Mouse (Mus musculus) forebrain, embryonic 15.5 days (tissue): Measurements from ENCODE around the gene Ifit2. TPM values are rescaled to one million over a fixed set of nuclear protein-coding genes. Genes with fewer than 3 reads are reported as not detected.

ENCODE experiments used
- ATAC-seq: fragments of 200-750 bp; cut with Nextera tagmentation; replicated peaks from 2 replicates; pipeline ENCODE4 v1.8.0; 2017; ENCODE audit warnings: mild to moderate bottlenecking, moderate TSS enrichment, moderate library complexity
- H3K27ac ChIP-seq: fragments of 300-500 bp; sonication (generic); replicated peaks from 2 replicates; pipeline ENCODE4 v1.5.1; 2015; ENCODE audit warnings: mild to moderate bottlenecking, inconsistent platforms
- H3K27me3 ChIP-seq: fragments of 300-500 bp; sonication (generic); 2 replicates; pipeline ENCODE4 v1.6.1; 2015; ENCODE audit warnings: inconsistent platforms
- H3K36me3 ChIP-seq: fragments of 300-500 bp; sonication (generic); 2 replicates; pipeline ENCODE4 v1.6.1; 2015; ENCODE audit warnings: mild to moderate bottlenecking, inconsistent platforms
- H3K4me1 ChIP-seq: fragments of 300-500 bp; sonication (generic); 2 replicates; pipeline ENCODE4 v1.6.1; 2015; ENCODE audit warnings: inconsistent platforms
- H3K4me2 ChIP-seq: fragments of 300-500 bp; sonication (generic); replicated peaks from 2 replicates; pipeline ENCODE4 v1.6.1; 2015; ENCODE audit warnings: mild to moderate bottlenecking, inconsistent platforms
- H3K4me3 ChIP-seq: fragments of 300-500 bp; sonication (generic); 2 replicates; pipeline ENCODE4 v1.5.1; 2015; ENCODE audit warnings: mild to moderate bottlenecking, inconsistent platforms
- H3K9ac ChIP-seq: fragments of 300-500 bp; sonication (generic); replicated peaks from 2 replicates; pipeline ENCODE4 v1.6.1; 2015; ENCODE audit warnings: mild to moderate bottlenecking, inconsistent platforms
- H3K9me3 ChIP-seq: fragments of 300-500 bp; sonication (generic); 2 replicates; pipeline ENCODE4 v1.6.1; 2016; ENCODE audit warnings: inconsistent platforms
- WGBS: fragments of 180-500 bp; shearing (Covaris S2); methylation state at CpG from one replicate; pipeline ENCODE4 v1.1.7; 2015; ENCODE audit warnings: mixed read lengths; 5-methylcytosine and 5-hydroxymethylcytosine counted together
- polyA plus RNA-seq: library from polyadenylated mRNA; unstranded; fragments of >200 nt; fragmentation: Nextera tagmentation; extraction: Ambion mirVana; gene quantifications from 2 replicates; pipeline ENCODE4 v1.2.1, GENCODE M21; 2015

Ifit2 gene
- 8.0 TPM in 2 replicates for polyA plus RNA-seq

- Histone ChIP-seq H3K27me3 (no peaks in the 10 kb centered on the region), H3K4me1 (peaks cover 8% of the 10 kb centered on the region), H3K36me3 (no peaks in the 10 kb centered on the region), H3K9ac (peak within 1 kb of the TSS; percentile 39), H3K4me2 (peak within 1 kb of the TSS; percentile 56), H3K27ac (peak within 1 kb of the TSS; percentile 75), H3K4me3 (peak within 1 kb of the TSS; percentile 46), H3K9me3 (no peaks in the 10 kb centered on the region)
- WGBS, result 0% methylated on average over 22 of the region's 22 CpGs
- ATAC-seq, result peak; percentile 98
Observed at GRCm38 (mm10) chr19:34550534-34551223, at the start of gene Ifit2. TSS of gene Ifit2 (plus strand) at chr19:34550694.

GRCm38 (mm10) chr19:34500763-34501162, 49.7 kb upstream of the Ifit2 start:
- 54% methylated on average over 4 of the region's 4 CpGs for WGBS
- no peak overlapping the region for H3K4me2 ChIP-seq
- 0 out of 2 replicates have a peak, but pooled peaks have one; percentile 35 for ATAC-seq

GRCm38 (mm10) chr19:34505161-34505721, 45.3 kb upstream of the Ifit2 start:
- H3K4me1 ChIP-seq, result no peaks in the 10 kb centered on the region
- H3K27me3 ChIP-seq, result no peaks in the 10 kb centered on the region
- H3K4me2 ChIP-seq, result no peak overlapping the region
- no peak for ATAC-seq
- no peak overlapping the region for H3K9ac ChIP-seq
- no peak overlapping the region for H3K4me3 ChIP-seq
- 88% methylated on average over 12 of the region's 12 CpGs for WGBS
- peaks cover 9% of the 10 kb centered on the region; the same call in 1 of the 2 replicates for H3K36me3 ChIP-seq
- H3K27ac ChIP-seq, result no peak overlapping the region
- no peaks in the 10 kb centered on the region for H3K9me3 ChIP-seq

More at GRCm38 (mm10) chr19:34500763-34501162, 49.7 kb upstream of the Ifit2 start:
- no peaks in the 10 kb centered on the region for H3K27me3 ChIP-seq
- H3K36me3 ChIP-seq, result 0 out of 2 replicates have a peak, but pooled peaks cover under 1% of the 10 kb centered on the region
- no peak overlapping the region for H3K4me3 ChIP-seq
- no peak overlapping the region for H3K27ac ChIP-seq
- no peak overlapping the region for H3K9ac ChIP-seq
- H3K4me1 ChIP-seq, result no peaks in the 10 kb centered on the region
- H3K9me3 ChIP-seq, result no peaks in the 10 kb centered on the region

- H3K4me2 ChIP-seq, result no peak overlapping the region
- no peak overlapping the region for H3K4me3 ChIP-seq
- no peak overlapping the region for H3K9ac ChIP-seq
- H3K4me1 ChIP-seq, result no peaks in the 10 kb centered on the region
- H3K27ac ChIP-seq, result no peak overlapping the region
- H3K27me3 ChIP-seq, result no peaks in the 10 kb centered on the region
- 87% methylated on average over 5 of the region's 5 CpGs for WGBS
- H3K9me3 ChIP-seq, result no peaks in the 10 kb centered on the region
- ATAC-seq, result no peak
- H3K36me3 ChIP-seq, result peaks cover 9% of the 10 kb centered on the region; the same call in 1 of the 2 replicates
Observed at GRCm38 (mm10) chr19:34510717-34511116, 39.8 kb upstream of the Ifit2 start.

- H3K27me3 ChIP-seq, result no peaks in the 10 kb centered on the region
- H3K4me1 ChIP-seq, result no peaks in the 10 kb centered on the region
- WGBS, result 76% methylated on average over 8 of the region's 8 CpGs
- H3K9me3 ChIP-seq, result no peaks in the 10 kb centered on the region
- H3K9ac ChIP-seq, result no peak overlapping the region
- H3K27ac ChIP-seq, result no peak overlapping the region
- no peak for ATAC-seq
- peaks cover under 1% of the 10 kb centered on the region; the same call in 1 of the 2 replicates for H3K36me3 ChIP-seq
- no peak overlapping the region for H3K4me3 ChIP-seq
- H3K4me2 ChIP-seq, result no peak overlapping the region
Observed at GRCm38 (mm10) chr19:34511528-34511927, 39.0 kb upstream of the Ifit2 start.

- Histone ChIP-seq H3K4me2 (no peak overlapping the region), H3K36me3 (no peaks in the 10 kb centered on the region), H3K9ac (no peak overlapping the region), H3K27me3 (no peaks in the 10 kb centered on the region), H3K27ac (no peak overlapping the region), H3K9me3 (no peaks in the 10 kb centered on the region), H3K4me3 (no peak overlapping the region), H3K4me1 (no peaks in the 10 kb centered on the region)
- WGBS, result 80% methylated on average over 3 of the region's 3 CpGs
- ATAC-seq, result no peak
Observed at GRCm38 (mm10) chr19:34515681-34516080, 34.8 kb upstream of the Ifit2 start.

- Histone ChIP-seq H3K27me3 (no peaks in the 10 kb centered on the region), H3K27ac (no peak overlapping the region), H3K9ac (no peak overlapping the region), H3K4me2 (no peak overlapping the region), H3K4me3 (no peak overlapping the region), H3K4me1 (no peaks in the 10 kb centered on the region), H3K9me3 (no peaks in the 10 kb centered on the region), H3K36me3 (no peaks in the 10 kb centered on the region)
- WGBS, result 91% methylated on average over 2 of the region's 2 CpGs
- ATAC-seq, result no peak
Observed at GRCm38 (mm10) chr19:34516346-34516745, 34.1 kb upstream of the Ifit2 start.

GRCm38 (mm10) chr19:34517197-34517596, 33.3 kb upstream of the Ifit2 start:
- WGBS, result 96% methylated on average over 3 of the region's 3 CpGs
- no peaks in the 10 kb centered on the region for H3K27me3 ChIP-seq
- no peaks in the 10 kb centered on the region for H3K36me3 ChIP-seq
- no peaks in the 10 kb centered on the region for H3K4me1 ChIP-seq
- no peak overlapping the region for H3K4me3 ChIP-seq
- no peak overlapping the region for H3K4me2 ChIP-seq
- no peaks in the 10 kb centered on the region for H3K9me3 ChIP-seq
- no peak overlapping the region for H3K27ac ChIP-seq
- ATAC-seq, result no peak
- no peak overlapping the region for H3K9ac ChIP-seq

GRCm38 (mm10) chr19:34517812-34518594, 32.5 kb upstream of the Ifit2 start:
- no peaks in the 10 kb centered on the region for H3K9me3 ChIP-seq
- no peak for ATAC-seq

GRCm38 (mm10) chr19:34518786-34519185, 31.7 kb upstream of the Ifit2 start:
- whole genome bisulfite sequencing, result 73% methylated on average over 3 of the region's 3 CpGs

More at GRCm38 (mm10) chr19:34517812-34518594, 32.5 kb upstream of the Ifit2 start:
- H3K9ac ChIP-seq, result no peak overlapping the region
- no peak overlapping the region for H3K4me2 ChIP-seq
- H3K4me3 ChIP-seq, result no peak overlapping the region
- 92% methylated on average over 13 of the region's 13 CpGs for WGBS
- H3K27ac ChIP-seq, result no peak overlapping the region
- no peaks in the 10 kb centered on the region for H3K27me3 ChIP-seq
- H3K36me3 ChIP-seq, result no peaks in the 10 kb centered on the region
- H3K4me1 ChIP-seq, result no peaks in the 10 kb centered on the region

GRCm38 (mm10) chr19:34519646-34520045, 30.8 kb upstream of the Ifit2 start:
- H3K27me3 ChIP-seq, result no peaks in the 10 kb centered on the region
- whole genome bisulfite sequencing, result 83% methylated on average over 3 of the region's 3 CpGs
- no peaks in the 10 kb centered on the region for H3K36me3 ChIP-seq
- H3K9me3 ChIP-seq, result no peaks in the 10 kb centered on the region
- H3K27ac ChIP-seq, result no peak overlapping the region
- H3K4me2 ChIP-seq, result no peak overlapping the region
- no peak overlapping the region for H3K4me3 ChIP-seq
- no peak for ATAC-seq
- H3K9ac ChIP-seq, result no peak overlapping the region
- H3K4me1 ChIP-seq, result no peaks in the 10 kb centered on the region

More at GRCm38 (mm10) chr19:34518786-34519185, 31.7 kb upstream of the Ifit2 start:
- no peak overlapping the region for H3K4me2 ChIP-seq
- H3K27me3 ChIP-seq, result no peaks in the 10 kb centered on the region
- no peaks in the 10 kb centered on the region for H3K9me3 ChIP-seq
- H3K9ac ChIP-seq, result no peak overlapping the region
- no peaks in the 10 kb centered on the region for H3K4me1 ChIP-seq
- no peaks in the 10 kb centered on the region for H3K36me3 ChIP-seq
- no peak for ATAC-seq
- no peak overlapping the region for H3K27ac ChIP-seq
- H3K4me3 ChIP-seq, result no peak overlapping the region

- WGBS, result 88% methylated on average over 4 of the region's 4 CpGs
- ATAC-seq, result no peak
- H3K4me1 ChIP-seq, result no peaks in the 10 kb centered on the region
- H3K9ac ChIP-seq, result no peak overlapping the region
- no peak overlapping the region for H3K4me2 ChIP-seq
- no peak overlapping the region for H3K4me3 ChIP-seq
- H3K9me3 ChIP-seq, result no peaks in the 10 kb centered on the region
- no peaks in the 10 kb centered on the region for H3K27me3 ChIP-seq
- no peaks in the 10 kb centered on the region for H3K36me3 ChIP-seq
- H3K27ac ChIP-seq, result no peak overlapping the region
Observed at GRCm38 (mm10) chr19:34520051-34520450, 30.4 kb upstream of the Ifit2 start.
